Mouse (Mus musculus): ENCODE data around the gene Gm10309. TPM values are rescaled to one million over a fixed set of nuclear protein-coding genes. Genes with fewer than 3 reads are reported as not detected.

Gene Gm10309
- polyA plus RNA-seq, 1 experiment: 0.30 TPM

DNA sequence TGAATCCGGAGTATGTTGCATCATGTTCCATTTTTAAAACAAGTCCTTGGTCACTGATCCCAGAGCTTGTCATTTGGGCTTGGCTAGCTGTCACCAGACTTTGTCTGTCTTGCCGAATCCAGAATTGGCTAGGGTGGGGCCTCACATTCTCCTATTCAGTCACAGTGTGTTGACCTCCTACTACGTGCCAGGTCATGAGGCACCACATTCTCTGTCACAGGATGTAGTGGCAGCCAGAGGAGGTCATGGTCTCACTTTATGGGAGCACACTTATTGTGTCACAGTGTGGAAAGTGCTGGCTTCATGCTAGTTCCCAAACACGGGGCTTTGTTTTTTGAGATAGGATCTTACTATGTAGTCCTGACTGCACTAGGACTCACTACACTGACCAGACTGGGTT lies 3.6 kb downstream of the Gm10309 start:
- WGBS: 53% methylated on average over 4 of the region's 4 CpGs
- H3K4me3 ChIP-seq (replicated peaks; ENCODE audit: extremely low read depth, low read depth, low read length): no peak overlapping the region
- H3K4me1 ChIP-seq (ENCODE audit: control insufficient read depth, insufficient read depth, low read length): peaks cover 19% of the 10 kb centered on the region
- no peak for TF ChIP-seq POLR2A (IDR thresholded peaks at IDR 0.05; ENCODE audit: borderline replicate concordance, extremely low read depth, low read depth, low read length)
- DNase-seq: no peak

DNA sequence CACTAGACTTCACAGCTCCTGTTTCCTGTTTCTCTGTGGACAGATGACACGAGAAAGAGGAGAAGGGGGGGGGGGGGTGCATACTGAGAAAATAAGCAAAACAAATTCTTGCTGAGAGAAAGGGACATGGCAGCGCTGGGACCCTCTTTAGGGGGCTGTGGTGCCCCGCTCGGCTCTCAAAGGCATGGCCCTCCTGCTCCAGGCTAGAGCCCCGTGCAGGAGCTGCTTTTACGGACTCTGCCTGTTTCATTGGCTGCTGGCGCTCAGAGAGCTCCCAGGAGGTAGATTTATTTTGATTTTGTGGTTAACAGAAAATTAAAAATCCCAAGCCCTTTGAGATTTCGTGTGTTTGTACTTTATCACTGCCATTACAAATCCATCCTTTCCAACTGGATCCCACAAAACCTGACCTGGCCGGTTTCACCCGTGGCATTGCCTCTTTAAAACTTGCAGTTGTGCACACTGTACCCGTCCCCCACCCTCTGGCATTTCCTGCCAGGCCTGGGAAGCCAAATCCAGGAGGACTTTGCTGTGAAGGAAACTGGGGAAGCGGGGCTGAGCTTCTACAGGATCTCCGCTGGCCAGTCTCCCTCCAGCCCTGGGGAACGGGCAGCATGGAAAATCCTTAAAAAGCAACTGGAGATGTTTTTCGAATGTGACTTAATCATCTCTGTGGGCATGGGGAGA lies 5.5 kb downstream of the Gm10309 start:
- Histone ChIP-seq H3K4me1 (ENCODE audit: control insufficient read depth, insufficient read depth, low read length) (peaks cover 14% of the 10 kb centered on the region), H3K4me3 (replicated peaks; ENCODE audit: extremely low read depth, low read depth, low read length) (no peak overlapping the region)
- 33% methylated on average over 15 of the region's 15 CpGs for WGBS
- TF ChIP-seq POLR2A (IDR thresholded peaks at IDR 0.05; ENCODE audit: borderline replicate concordance, extremely low read depth, low read depth, low read length): no peak
- TF ChIP-seq CTCF (IDR thresholded peaks at IDR 0.05; ENCODE audit: insufficient read depth, low read length): no peak
- DNase-seq: peak; percentile 55

DNA sequence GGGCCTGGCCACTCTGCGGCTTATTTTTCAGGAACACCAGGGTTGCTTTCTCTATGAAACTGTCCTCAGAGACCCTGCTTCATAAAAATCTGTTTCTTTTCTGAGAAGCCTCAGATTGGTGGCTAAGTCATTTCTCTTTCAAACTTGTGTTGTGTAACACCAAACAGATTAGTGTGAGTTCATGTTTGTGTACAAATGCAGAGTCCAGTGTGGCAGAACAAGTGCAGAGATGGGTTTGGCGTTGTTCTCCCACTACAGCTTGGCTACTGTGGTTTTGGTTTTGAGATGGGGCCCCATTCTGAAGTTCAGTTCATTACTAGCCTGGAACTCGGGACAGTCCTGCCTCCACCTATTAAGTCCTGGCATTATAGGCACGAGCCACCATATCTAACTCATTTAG lies 7.7 kb downstream of the Gm10309 start:
- no peak for DNase-seq
- WGBS: 89% methylated on average over 4 of the region's 4 CpGs
- H3K4me1 ChIP-seq (ENCODE audit: control insufficient read depth, insufficient read depth, low read length): peaks cover 14% of the 10 kb centered on the region
- no peak overlapping the region for H3K4me3 ChIP-seq (replicated peaks; ENCODE audit: extremely low read depth, low read depth, low read length)
- TF ChIP-seq POLR2A (IDR thresholded peaks at IDR 0.05; ENCODE audit: borderline replicate concordance, extremely low read depth, low read depth, low read length) (no peak), CTCF (IDR thresholded peaks at IDR 0.05; ENCODE audit: insufficient read depth, low read length) (no peak)

DNA sequence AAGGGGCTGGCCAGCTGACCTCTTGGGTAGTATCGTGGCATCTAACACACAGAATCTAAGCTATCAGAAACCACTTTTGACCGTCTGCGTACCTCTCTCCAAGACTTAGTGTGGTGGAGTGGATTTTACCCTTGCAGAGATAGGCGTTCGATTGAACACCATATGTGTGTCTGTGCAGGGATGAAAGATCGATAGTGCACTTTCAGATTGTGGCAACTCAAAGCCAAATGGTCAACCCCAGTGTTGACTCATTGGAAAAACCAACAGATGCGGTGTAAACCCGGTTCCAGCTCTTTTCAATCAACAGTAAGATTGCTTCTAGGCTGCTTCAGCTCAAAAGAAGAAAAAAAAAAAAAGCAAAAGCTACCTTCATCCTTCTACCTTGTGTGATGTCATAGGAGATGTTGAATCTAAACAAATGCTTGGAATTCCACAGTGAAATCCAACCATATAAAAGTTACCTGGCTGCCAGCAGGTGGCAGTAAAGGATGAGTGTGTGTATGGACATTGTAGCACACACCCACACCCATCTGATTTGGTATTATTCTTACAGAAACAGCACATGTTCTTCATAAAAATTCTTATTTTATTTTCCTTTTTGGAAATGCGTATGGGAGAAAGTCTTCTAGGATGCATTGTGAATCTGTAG lies 8.8 kb downstream of the Gm10309 start:
- TF ChIP-seq CTCF (IDR thresholded peaks at IDR 0.05; ENCODE audit: insufficient read depth, low read length) (peak; percentile 16; the same call in 1 of the 2 replicates), POLR2A (IDR thresholded peaks at IDR 0.05; ENCODE audit: borderline replicate concordance, extremely low read depth, low read depth, low read length) (no peak)
- no peak for DNase-seq
- Histone ChIP-seq H3K4me1 (ENCODE audit: control insufficient read depth, insufficient read depth, low read length) (peaks cover 14% of the 10 kb centered on the region), H3K4me3 (replicated peaks; ENCODE audit: extremely low read depth, low read depth, low read length) (no peak overlapping the region)
- 83% methylated on average over 9 of the region's 9 CpGs for WGBS

DNA sequence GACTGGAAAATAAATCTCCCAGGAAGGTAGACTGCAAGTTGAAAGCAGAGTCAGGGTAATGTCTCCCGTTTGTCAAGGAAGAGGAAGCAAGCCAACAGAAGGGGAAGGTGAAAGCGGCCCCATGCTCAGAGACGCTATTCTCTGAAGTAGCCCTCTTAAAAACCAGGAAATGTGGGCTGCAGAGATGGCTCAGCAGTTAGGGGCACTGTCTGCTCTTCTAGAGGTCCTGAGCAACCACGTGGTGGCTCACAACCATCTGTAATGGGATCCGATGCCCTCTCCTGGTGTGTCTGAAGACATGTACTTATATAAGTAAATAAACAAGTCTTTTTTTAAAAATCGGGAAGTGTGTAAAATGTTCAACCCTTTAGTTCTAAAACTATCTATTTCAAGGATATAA lies 10.1 kb downstream of the Gm10309 start:
- DNase-seq: no peak
- H3K4me1 ChIP-seq (ENCODE audit: control insufficient read depth, insufficient read depth, low read length): peaks cover 8% of the 10 kb centered on the region
- 27% methylated on average over 6 of the region's 6 CpGs for WGBS
- TF ChIP-seq POLR2A (IDR thresholded peaks at IDR 0.05; ENCODE audit: borderline replicate concordance, extremely low read depth, low read depth, low read length): no peak
- no peak for TF ChIP-seq CTCF (IDR thresholded peaks at IDR 0.05; ENCODE audit: insufficient read depth, low read length)
- no peak overlapping the region for H3K4me3 ChIP-seq (replicated peaks; ENCODE audit: extremely low read depth, low read depth, low read length)

DNA sequence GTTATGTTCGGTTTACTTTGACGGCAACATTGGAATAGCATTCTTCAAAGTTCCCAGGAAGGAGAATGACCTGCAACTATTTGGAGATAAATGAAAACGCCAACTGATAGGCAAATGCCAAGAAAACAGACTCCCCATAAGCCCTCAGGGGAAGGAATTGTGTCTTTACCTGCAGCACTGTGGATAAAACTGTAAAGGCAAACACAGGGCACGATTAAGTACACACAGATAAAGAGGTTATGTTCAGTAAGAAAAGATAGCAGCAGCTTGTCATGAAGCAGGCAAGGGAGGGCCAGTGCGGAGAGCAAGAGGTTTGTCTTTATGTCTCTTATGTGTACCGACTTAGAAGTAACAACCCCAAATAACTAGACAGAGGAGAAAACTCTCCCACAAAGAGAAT lies 10.5 kb downstream of the Gm10309 start:
- Histone ChIP-seq H3K4me3 (replicated peaks; ENCODE audit: extremely low read depth, low read depth, low read length) (no peak overlapping the region), H3K4me1 (ENCODE audit: control insufficient read depth, insufficient read depth, low read length) (peaks cover 7% of the 10 kb centered on the region)
- 62% methylated on average over 6 of the region's 6 CpGs for WGBS
- DNase-seq: no peak
- TF ChIP-seq CTCF (IDR thresholded peaks at IDR 0.05; ENCODE audit: insufficient read depth, low read length) (no peak), POLR2A (IDR thresholded peaks at IDR 0.05; ENCODE audit: borderline replicate concordance, extremely low read depth, low read depth, low read length) (no peak)

DNA sequence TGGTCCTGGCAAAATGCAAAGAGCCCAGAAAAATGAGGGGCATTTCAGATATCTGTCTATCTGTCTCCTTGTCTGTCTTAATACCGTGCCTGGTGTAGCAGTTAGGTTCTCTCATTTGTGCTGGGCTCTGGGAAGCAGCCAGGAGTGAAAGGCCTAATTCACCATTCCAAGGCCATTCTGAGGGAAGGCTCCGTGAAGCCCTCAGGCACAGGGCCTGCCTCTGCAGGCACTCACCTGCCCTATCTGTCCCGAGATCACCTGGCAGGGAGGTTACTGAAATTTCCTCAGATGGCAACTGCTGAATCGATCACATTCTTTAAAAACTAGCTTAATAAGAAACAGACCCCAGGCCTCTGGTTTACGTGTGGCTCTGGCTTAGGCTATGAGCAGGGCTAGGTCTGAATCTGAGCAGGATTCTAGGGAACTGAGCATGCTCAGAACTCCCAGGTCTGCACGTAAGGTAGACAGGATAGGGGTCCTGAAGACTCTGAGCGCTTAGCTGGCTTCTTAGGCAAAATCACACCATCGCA lies 11.1 kb downstream of the Gm10309 start:
- TF ChIP-seq POLR2A (IDR thresholded peaks at IDR 0.05; ENCODE audit: borderline replicate concordance, extremely low read depth, low read depth, low read length): no peak
- TF ChIP-seq CTCF (IDR thresholded peaks at IDR 0.05; ENCODE audit: insufficient read depth, low read length): no peak
- WGBS: 89% methylated on average over 8 of the region's 8 CpGs
- DNase-seq: no peak

DNA sequence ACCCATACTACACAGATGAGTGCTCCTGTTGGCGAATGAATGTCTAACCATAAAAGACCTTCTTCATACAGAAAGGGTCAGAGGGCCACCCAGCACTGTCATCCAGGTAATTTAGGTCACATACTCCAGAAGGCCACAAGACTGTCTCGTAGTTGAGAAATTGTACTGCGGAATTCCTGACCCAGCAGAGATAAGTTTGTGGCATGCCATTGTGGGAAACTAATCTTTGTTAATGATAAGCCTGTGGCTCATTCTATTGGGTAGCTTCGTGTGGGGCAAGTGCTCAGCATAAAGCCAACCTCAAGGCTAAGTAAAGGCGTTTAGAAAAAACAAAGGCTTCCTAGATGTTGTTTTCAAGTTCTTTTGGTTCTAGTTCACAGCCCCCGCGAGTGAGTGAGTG lies 12.7 kb downstream of the Gm10309 start:
- WGBS: 72% methylated on average over 7 of the region's 7 CpGs
- no peak for DNase-seq
- Histone ChIP-seq H3K4me3 (replicated peaks; ENCODE audit: extremely low read depth, low read depth, low read length) (no peak overlapping the region), H3K4me1 (ENCODE audit: control insufficient read depth, insufficient read depth, low read length) (no peaks in the 10 kb centered on the region; the same call in 1 of the 2 replicates)
- no peak for TF ChIP-seq POLR2A (IDR thresholded peaks at IDR 0.05; ENCODE audit: borderline replicate concordance, extremely low read depth, low read depth, low read length)
- TF ChIP-seq CTCF (IDR thresholded peaks at IDR 0.05; ENCODE audit: insufficient read depth, low read length): no peak

More for the DNA sequence above, 11.1 kb downstream of the Gm10309 start:
- Histone ChIP-seq H3K4me1 (ENCODE audit: control insufficient read depth, insufficient read depth, low read length) (peaks cover 3% of the 10 kb centered on the region), H3K4me3 (replicated peaks; ENCODE audit: extremely low read depth, low read depth, low read length) (no peak overlapping the region)

DNA sequence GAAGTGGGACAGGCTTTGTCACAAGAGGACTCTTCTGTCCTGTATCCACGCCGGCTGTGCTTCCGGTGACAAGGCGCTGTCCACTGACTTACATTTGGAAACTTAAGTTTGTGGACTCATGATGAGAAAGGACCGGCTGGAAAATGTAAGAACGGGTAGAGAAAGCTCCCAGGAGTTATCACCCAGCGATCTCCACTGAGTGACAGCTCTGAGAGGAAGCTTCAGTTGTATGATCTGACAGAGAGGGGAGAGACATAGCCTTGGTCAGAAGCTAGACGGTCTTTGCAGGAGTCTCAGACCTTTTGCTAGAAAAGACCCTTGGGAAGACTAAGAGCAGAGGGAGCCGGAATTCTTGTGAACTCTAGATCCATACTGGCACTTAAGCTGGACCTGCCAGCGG lies 15.2 kb downstream of the Gm10309 start:
- Histone ChIP-seq H3K4me3 (replicated peaks; ENCODE audit: extremely low read depth, low read depth, low read length) (no peak overlapping the region), H3K4me1 (ENCODE audit: control insufficient read depth, insufficient read depth, low read length) (peaks cover 3% of the 10 kb centered on the region; the same call in 1 of the 2 replicates)
- 82% methylated on average over 10 of the region's 10 CpGs for WGBS
- DNase-seq: no peak
- no peak for TF ChIP-seq CTCF (IDR thresholded peaks at IDR 0.05; ENCODE audit: insufficient read depth, low read length)
- TF ChIP-seq POLR2A (IDR thresholded peaks at IDR 0.05; ENCODE audit: borderline replicate concordance, extremely low read depth, low read depth, low read length): no peak

DNA sequence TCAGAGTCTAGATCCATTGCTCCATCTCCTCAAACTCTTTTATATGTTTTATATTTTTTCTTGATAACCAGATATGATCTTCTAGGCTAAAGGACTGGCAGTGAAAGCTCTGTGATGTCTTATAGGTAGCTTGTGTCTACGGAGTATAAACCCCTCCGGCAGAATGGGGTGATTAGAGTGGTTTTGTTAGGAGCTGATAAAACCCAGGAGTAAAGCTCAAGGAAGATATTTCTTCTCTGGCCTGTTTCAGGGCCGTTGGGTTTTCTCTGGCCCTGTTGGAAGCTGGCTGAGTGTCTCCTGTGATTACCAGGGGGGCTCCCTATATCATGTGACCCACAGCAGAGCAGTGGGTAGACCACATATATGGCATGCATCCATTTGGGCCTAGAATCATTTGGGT lies 17.6 kb downstream of the Gm10309 start:
- Histone ChIP-seq H3K4me3 (replicated peaks; ENCODE audit: extremely low read depth, low read depth, low read length) (no peak overlapping the region), H3K4me1 (ENCODE audit: control insufficient read depth, insufficient read depth, low read length) (peaks cover 11% of the 10 kb centered on the region; the same call in 1 of the 2 replicates)
- TF ChIP-seq POLR2A (IDR thresholded peaks at IDR 0.05; ENCODE audit: borderline replicate concordance, extremely low read depth, low read depth, low read length) (no peak), CTCF (IDR thresholded peaks at IDR 0.05; ENCODE audit: insufficient read depth, low read length) (no peak)
- 81% methylated on average over 3 of the region's 3 CpGs for WGBS
- DNase-seq: no peak

All from lung, adult 2 months (tissue).